Mouse (Mus musculus) fibroblast of lung, adult 2 months (primary cell): Measurements from ENCODE around the gene Erich4.
"Not testable (repeated sequence)": the region's sequence is repeated elsewhere in the genome, so short reads cannot be mapped to it uniquely, and the experiment has no call there.

ENCODE experiments used
- DNase-seq: peaks from one replicate; pipeline ENCODE4 v3.0.0-alpha.2; 2011; ENCODE audit warnings: low read depth

The Erich4 gene

DNA sequence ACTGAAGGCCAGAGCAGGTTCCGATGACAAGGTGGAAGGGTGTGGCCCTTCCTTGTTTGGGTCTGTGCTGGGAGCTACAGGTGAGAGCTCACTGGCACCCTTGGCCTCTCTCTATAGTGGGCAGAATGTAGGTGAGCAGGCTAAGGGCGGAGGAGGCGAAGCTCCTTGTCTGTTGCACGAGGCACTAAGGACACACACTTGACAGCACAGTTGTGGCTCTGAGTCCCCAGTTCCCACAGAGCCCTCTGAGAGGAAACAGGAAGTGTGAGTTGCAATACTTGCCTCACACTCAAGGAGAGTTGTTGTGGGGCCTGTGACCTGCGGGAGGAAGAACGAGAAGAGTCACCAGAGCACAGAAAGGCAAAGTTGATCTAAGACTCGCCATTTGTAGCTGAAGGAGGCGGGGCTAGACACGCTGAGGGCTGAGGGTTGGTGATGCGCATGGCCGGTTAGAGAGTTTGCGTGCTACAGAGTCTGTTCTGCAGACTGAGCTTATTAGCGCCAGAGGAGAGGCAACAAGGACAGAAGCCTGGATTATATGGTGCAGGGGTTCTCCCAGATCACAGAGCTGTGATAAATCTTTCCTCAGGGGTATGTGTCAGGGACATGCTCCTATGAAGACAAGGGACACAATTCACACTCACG lies 38.8 kb downstream of the Erich4 start:
- DNase-seq: not testable (repeated sequence)

DNA sequence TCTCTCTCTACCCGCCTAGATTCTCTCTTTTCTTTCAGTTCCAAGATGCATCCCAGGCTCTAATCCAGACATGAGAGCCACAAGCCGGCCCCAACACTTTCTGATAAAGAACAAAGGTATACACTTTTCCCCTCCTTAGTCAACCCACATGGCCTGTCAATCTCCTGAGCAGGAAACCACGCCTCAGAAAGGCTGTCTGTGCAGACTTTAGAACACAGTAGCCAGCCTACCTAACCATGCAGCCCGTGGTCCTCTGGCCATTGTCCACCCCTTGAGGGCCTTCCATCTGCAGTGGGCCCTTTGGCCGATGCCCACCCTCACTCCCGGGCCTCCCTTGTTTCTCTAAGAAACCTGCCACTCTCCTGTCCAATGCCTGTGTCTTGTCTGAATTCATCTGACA lies 39.4 kb downstream of the Erich4 start:
- not testable (repeated sequence) for DNase-seq

DNA sequence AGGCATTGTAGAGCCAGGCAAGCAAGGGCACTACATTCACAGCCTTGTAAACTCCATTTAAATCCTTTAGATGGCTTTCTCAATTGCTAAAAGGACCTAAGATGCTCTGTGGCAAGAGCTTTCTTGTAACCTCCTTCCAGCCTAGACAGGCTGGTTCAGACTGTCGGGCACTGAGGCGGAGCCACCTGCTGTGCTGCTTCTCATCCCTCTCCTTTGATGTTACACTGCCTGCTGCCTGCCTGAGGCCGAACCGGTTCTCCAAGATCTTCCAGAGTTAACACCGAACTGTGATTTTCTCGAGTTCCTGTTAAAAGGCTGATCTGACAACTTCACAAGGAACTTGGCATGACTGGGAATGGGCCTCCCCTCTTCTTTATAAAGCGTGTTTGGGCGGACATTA lies 39.8 kb downstream of the Erich4 start:
- DNase-seq: no peak

DNA sequence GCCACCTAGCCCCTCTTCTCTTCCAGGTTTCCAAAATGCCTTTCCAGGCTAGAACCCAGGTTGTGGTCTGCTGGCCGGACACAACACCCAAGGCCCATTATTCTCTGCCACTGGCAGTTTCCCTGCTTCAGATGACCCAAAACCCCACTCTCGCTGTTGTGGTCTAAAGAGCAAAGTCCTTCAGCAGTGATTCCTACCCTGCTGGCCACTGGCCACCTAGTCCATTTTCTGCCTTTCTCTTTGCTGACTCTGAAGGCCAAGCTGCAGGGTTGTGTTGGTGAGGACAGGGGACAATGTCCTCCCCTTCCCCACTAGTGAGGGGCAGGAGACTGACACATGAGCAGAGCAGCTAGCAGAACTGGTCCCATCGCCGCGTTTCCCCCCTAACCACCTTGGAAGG lies 40.6 kb downstream of the Erich4 start:
- no peak for DNase-seq

DNA sequence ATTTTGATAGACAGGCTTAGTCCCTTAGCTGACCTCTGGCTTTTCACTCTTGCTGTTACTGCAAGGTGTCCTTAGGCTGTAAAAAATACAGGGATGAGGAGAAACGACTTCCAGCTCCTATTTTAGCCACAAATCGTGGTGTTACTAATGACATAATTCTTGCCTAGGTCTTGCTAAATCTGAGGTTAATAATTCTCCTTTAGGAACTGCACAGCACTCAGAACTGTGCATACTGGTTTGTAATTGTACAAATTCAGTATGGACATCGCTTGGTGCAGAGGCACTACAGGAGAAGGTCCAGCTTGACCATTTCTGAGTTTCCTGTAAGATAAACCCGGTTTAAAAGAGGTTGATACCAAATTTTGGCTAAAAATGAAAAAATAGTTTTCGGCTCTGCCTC lies 41.9 kb downstream of the Erich4 start:
- DNase-seq: not testable (repeated sequence)

DNA sequence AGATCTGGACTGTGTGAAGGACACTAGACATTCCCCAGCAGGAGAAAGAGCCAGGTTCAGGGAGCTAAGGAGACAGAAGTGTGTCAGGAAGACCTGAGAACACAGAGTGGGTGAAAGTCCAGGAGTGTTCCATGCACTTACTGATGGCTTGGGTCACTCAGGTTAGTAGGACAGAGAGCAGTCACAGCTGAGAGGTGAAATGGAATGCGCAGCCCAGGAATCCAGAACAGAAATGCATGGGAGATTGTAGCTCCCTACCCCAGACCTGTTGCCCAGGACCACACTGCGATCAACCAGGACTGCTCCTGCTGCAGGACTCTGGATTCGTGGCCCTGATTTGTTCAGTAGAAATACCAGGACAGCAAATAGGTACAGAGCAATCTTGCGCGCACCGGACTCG lies 47.0 kb downstream of the Erich4 start:
- no peak for DNase-seq
